Mouse (Mus musculus) midbrain, embryonic 10.5 days (tissue): ENCODE data around the gene Als2cr12. TPM values are rescaled to one million over a fixed set of nuclear protein-coding genes. Genes with fewer than 3 reads are reported as not detected.

Experiments used
- DNase-seq: peaks from one replicate; pipeline ENCODE4 v3.0.0-alpha.2; 2017; ENCODE audit warnings: low spot score
- H3K27ac ChIP-seq: fragments of 300-500 bp; sonication (generic); replicated peaks from 2 replicates; pipeline ENCODE4 v1.5.1; 2016; ENCODE audit warnings: mild to moderate bottlenecking
- H3K27me3 ChIP-seq: fragments of 300-500 bp; sonication (generic); 2 replicates; pipeline ENCODE4 v1.6.1; 2016; ENCODE audit warnings: low read depth, mild to moderate bottlenecking; ENCODE audit not compliant: poor library complexity, severe bottlenecking
- H3K36me3 ChIP-seq: fragments of 300-500 bp; sonication (generic); 2 replicates; pipeline ENCODE4 v1.6.1; 2016; ENCODE audit warnings: mild to moderate bottlenecking, moderate library complexity
- H3K4me1 ChIP-seq: fragments of 300-500 bp; sonication (generic); 2 replicates; pipeline ENCODE4 v1.6.1; 2016
- H3K4me3 ChIP-seq: fragments of 300-500 bp; sonication (generic); 2 replicates; pipeline ENCODE4 v1.5.1; 2016; ENCODE audit warnings: mild to moderate bottlenecking, moderate library complexity
- H3K9me3 ChIP-seq: fragments of 300-500 bp; sonication (generic); replicated peaks from 2 replicates; pipeline ENCODE4 v1.6.1; 2016; ENCODE audit warnings: mild to moderate bottlenecking
- WGBS: fragments of 180-500 bp; shearing (Covaris S2); methylation state at CpG from one replicate; pipeline ENCODE4 v1.1.7; 2016; 5-methylcytosine and 5-hydroxymethylcytosine counted together
- polyA plus RNA-seq: library from polyadenylated mRNA; unstranded; fragments of >200 nt; fragmentation: Nextera tagmentation; extraction: Ambion mirVana; gene quantifications from 2 replicates; pipeline ENCODE4 v1.2.1, GENCODE M21; 2016

Gene Als2cr12
- polyA plus RNA-seq, 1 experiment from 2014 or later = not detected

GRCm38 (mm10) chr1:58725767-58726166, 30.0 kb upstream of the Als2cr12 start:
- 92% methylated on average over 5 of the region's 5 CpGs for WGBS
- no peak for DNase-seq
- H3K27ac ChIP-seq = no peak overlapping the region
- H3K9me3 ChIP-seq = no peaks in the 10 kb centered on the region
- no peak overlapping the region for H3K4me3 ChIP-seq
- H3K36me3 ChIP-seq = peaks cover 49% of the 10 kb centered on the region
- H3K27me3 ChIP-seq = no peaks in the 10 kb centered on the region
- peaks cover 17% of the 10 kb centered on the region for H3K4me1 ChIP-seq

DNA sequence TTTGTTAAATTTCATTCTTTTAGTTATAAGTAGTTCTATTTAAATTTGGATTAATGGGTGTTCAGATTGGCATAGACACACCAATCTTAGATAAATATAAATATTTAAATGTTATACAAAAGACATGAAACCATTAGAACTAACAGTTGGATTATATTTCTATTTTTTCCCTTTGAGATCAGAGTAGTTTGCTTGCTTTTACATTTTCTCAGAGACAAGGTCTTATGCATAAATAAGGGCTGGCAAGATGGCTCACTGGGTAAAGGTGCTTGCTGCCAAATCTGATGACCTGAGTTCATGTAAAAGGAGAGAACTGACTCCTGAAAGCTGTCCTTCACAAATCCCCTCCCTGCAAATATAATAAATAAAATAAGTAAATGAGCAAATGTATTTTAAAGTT, 29.3 kb upstream of the Als2cr12 start:
- H3K4me1 ChIP-seq = peaks cover 17% of the 10 kb centered on the region
- H3K27ac ChIP-seq = no peak overlapping the region
- H3K4me3 ChIP-seq = no peak overlapping the region
- DNase-seq = no peak
- peaks cover 46% of the 10 kb centered on the region for H3K36me3 ChIP-seq
- no peaks in the 10 kb centered on the region for H3K27me3 ChIP-seq
- H3K9me3 ChIP-seq = no peaks in the 10 kb centered on the region

- Histone ChIP-seq H3K4me1 (peaks cover 17% of the 10 kb centered on the region), H3K36me3 (peaks cover 40% of the 10 kb centered on the region), H3K27me3 (no peaks in the 10 kb centered on the region), H3K27ac (no peak overlapping the region), H3K9me3 (no peaks in the 10 kb centered on the region), H3K4me3 (no peak overlapping the region)
- WGBS = 42% methylated on average over 8 of the region's 9 CpGs
- no peak for DNase-seq
Observed at GRCm38 (mm10) chr1:58724533-58724932, 28.7 kb upstream of the Als2cr12 start.

GRCm38 (mm10) chr1:58723809-58724405, 28.1 kb upstream of the Als2cr12 start:
- 67% methylated on average over 7 of the region's 7 CpGs for WGBS
- Histone ChIP-seq H3K36me3 (peaks cover 37% of the 10 kb centered on the region), H3K4me3 (no peak overlapping the region), H3K27me3 (no peaks in the 10 kb centered on the region), H3K4me1 (peaks cover 17% of the 10 kb centered on the region), H3K9me3 (no peaks in the 10 kb centered on the region), H3K27ac (no peak overlapping the region)
- no peak for DNase-seq

DNA sequence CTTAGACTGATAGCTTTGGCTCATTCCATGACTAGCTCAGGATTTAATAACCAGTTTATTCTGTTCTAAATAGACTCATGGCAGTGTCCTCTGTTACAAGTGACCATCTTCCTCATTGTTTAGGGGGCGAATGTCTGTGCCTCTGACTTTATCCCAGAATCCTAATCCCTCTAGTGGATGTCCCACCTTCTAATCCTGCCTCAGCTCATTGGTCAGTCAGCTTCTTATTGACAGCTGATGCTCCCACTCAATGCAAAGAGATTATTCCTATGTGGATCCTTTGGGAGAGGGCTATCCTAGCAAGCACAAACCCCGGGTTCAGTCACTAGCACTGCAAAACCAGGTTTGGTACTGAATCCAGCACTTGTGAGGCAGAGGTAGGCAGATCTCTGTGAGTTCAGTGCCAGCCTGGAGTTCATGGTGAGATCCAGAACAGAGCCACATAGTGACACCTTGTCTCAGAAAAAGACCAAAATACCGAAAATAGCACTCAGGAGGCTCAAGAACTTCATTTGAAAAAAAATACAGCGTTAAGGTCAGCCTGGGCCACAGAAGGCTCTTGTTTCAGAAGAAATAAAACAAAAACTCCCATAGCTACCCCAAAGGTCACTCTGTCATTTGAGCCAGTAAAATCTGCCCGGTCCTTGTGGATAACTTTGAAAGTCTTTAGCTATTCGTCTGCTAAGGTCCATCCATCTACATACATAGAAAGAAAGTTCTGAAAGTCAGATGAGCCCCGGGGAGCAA, 27.4 kb upstream of the Als2cr12 start:
- H3K36me3 ChIP-seq = peaks cover 32% of the 10 kb centered on the region
- no peak overlapping the region for H3K4me3 ChIP-seq
- no peaks in the 10 kb centered on the region for H3K27me3 ChIP-seq
- 68% methylated on average over 7 of the region's 7 CpGs for WGBS
- H3K27ac ChIP-seq = no peak overlapping the region
- H3K9me3 ChIP-seq = no peaks in the 10 kb centered on the region
- peaks cover 17% of the 10 kb centered on the region for H3K4me1 ChIP-seq
- DNase-seq = no peak

DNA sequence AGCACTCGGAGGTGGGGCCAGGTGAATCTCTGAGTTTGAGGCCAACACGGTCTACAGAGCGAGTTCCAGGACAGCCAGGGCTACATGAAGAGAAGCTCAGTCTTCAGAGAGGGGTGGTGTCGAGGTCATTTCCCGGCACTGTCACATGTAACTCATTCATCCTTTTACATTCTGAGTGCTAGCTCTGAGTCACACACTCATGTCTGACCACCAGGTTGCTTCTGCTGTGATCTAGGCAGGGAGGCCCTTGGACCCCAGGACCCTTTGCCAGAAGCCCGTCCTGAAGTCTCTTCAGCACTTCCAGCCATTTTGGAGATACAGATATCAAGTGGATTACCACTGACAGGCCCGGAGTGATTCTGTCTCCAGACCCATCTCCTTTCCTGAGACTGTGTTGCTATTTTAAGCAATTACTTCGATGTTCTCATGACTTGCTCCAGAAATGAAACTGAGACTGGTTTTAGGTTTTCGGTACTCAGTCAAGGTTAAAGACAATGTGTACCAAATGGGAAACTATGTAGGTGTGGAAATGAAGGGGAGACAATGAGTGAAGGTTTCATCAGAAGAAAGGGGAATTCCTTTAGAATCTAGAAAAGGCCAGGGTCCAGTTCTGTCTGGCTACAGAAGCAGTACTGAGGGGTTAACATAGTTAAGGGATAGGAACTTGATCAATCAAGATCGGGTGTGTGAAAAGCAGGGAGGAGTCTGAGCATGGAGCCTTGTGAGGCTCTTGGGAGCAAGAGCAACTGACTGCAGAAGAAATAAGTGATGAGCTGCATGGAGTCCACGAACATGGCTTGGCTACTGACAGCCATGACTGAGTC, 26.5 kb upstream of the Als2cr12 start:
- H3K4me3 ChIP-seq = no peak overlapping the region
- no peaks in the 10 kb centered on the region for H3K27me3 ChIP-seq
- peaks cover 17% of the 10 kb centered on the region for H3K4me1 ChIP-seq
- no peaks in the 10 kb centered on the region for H3K9me3 ChIP-seq
- H3K27ac ChIP-seq = no peak overlapping the region
- DNase-seq = no peak
- 91% methylated on average over 11 of the region's 11 CpGs for WGBS
- H3K36me3 ChIP-seq = peaks cover 27% of the 10 kb centered on the region

DNA sequence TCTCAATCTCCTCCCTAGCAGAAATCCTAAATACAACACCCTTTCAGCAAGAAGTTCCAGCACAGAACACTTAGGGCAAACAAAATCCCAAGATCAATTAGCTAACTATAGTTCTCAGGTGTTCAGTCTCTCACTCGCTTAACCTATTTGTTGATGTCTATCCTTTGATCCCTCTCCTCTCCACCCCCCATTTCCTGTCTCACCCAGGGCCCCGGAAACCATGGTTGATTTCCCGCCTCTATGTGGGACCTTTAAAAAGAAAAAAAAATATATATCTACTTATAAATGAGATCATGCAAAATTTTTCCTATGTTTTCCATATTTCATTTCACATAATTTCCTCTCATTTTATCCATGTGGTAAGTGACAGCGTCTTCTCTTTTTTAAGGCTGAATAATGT, 25.2 kb upstream of the Als2cr12 start:
- peaks cover 29% of the 10 kb centered on the region for H3K36me3 ChIP-seq
- no peak overlapping the region for H3K4me3 ChIP-seq
- no peaks in the 10 kb centered on the region for H3K27me3 ChIP-seq
- no peaks in the 10 kb centered on the region for H3K9me3 ChIP-seq
- no peak for DNase-seq
- H3K4me1 ChIP-seq = peaks cover 20% of the 10 kb centered on the region
- 90% methylated on average over 4 of the region's 4 CpGs for WGBS
- H3K27ac ChIP-seq = no peak overlapping the region

DNA sequence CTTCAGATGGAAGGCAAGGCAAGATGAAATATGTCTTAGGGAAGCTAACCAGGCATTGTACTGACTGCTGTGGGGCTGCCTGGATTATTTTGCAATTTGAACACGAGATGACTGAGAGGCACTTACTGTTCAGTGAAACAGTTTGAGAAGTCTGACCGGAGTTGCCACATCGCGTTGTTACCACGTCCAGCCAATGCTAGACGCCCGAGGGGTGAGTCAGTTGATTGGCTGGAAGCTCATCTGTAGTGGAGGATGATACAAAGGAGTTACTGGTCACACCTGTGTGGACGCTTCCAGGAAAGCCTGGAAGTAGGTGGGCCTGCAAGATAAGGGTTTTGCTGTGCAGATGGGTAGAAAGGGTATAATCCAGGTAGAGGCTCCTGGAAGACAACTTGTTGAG, 24.3 kb upstream of the Als2cr12 start:
- 91% methylated on average over 8 of the region's 8 CpGs for WGBS
- H3K27ac ChIP-seq = no peak overlapping the region
- peaks cover 33% of the 10 kb centered on the region for H3K36me3 ChIP-seq
- H3K4me1 ChIP-seq = peaks cover 18% of the 10 kb centered on the region
- no peaks in the 10 kb centered on the region for H3K9me3 ChIP-seq
- no peak for DNase-seq
- no peaks in the 10 kb centered on the region for H3K27me3 ChIP-seq
- H3K4me3 ChIP-seq = no peak overlapping the region

- Histone ChIP-seq H3K4me1 (peaks cover 21% of the 10 kb centered on the region), H3K27ac (no peak overlapping the region), H3K27me3 (no peaks in the 10 kb centered on the region), H3K4me3 (no peak overlapping the region), H3K36me3 (peaks cover 40% of the 10 kb centered on the region), H3K9me3 (no peaks in the 10 kb centered on the region)
- DNase-seq = no peak
- 91% methylated on average over 7 of the region's 7 CpGs for WGBS
Observed at GRCm38 (mm10) chr1:58719356-58719945, 23.7 kb upstream of the Als2cr12 start.

DNA sequence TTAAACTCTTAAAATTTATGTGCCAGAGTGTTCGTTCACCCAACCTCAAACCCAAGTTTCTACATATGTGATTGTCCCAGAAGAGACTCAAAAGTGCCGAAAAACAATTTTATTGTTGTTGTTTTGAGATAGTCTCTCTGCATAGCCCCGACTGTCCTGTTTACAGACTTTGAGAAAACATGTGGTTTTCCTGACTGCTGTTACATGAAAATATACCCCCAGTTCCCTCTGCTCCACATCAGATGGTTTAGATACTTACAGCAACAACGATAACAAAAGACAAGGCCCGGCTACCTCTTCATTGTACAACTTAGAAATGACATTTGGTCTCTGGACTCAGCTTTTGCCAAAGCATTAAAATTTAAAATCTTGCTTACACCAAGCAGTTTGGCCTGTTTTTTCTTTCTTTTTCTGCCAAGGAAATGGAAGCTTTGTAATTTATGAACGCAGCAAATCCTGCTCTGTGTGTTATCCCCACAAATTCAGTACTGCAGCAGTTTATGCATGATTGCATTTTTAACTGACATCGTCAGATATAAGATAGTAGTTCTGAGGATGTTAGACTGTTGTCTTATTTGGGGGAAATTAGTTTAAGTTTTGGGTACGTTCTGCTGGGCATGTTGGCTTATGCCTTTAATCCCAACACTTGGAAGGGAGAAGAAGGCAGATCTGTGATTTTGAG, 21.9 kb upstream of the Als2cr12 start:
- Histone ChIP-seq H3K27me3 (no peaks in the 10 kb centered on the region), H3K27ac (no peak overlapping the region), H3K4me3 (no peak overlapping the region), H3K4me1 (peaks cover 21% of the 10 kb centered on the region), H3K9me3 (no peaks in the 10 kb centered on the region), H3K36me3 (peaks cover 41% of the 10 kb centered on the region)
- WGBS = 93% methylated on average over 8 of the region's 8 CpGs
- no peak for DNase-seq

DNA sequence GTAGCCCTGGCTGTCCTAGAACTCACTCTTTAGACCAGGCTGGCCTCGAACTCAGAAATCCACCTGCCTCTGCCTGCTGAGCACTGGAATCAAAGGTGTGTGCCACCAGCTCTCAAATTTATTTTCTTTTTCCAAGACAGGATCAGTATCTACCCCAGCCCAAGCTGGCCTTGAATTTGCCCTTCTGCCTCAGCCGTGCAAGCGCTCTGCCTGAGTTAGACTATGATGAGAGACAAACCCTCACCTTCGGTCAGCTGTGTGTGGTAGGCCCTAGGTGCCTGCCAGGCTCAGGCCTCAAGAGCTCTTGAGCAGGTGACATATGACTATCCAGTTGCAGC, 21.1 kb upstream of the Als2cr12 start:
- 96% methylated on average over 4 of the region's 4 CpGs for WGBS
- Histone ChIP-seq H3K36me3 (peaks cover 36% of the 10 kb centered on the region), H3K4me3 (no peak overlapping the region), H3K27ac (no peak overlapping the region), H3K27me3 (no peaks in the 10 kb centered on the region), H3K4me1 (peaks cover 23% of the 10 kb centered on the region), H3K9me3 (no peaks in the 10 kb centered on the region)
- DNase-seq = no peak

GRCm38 (mm10) chr1:58716162-58716882, 20.5 kb upstream of the Als2cr12 start:
- Histone ChIP-seq H3K4me1 (peaks cover 23% of the 10 kb centered on the region), H3K36me3 (peaks cover 36% of the 10 kb centered on the region), H3K4me3 (no peak overlapping the region), H3K27me3 (no peaks in the 10 kb centered on the region), H3K9me3 (no peaks in the 10 kb centered on the region), H3K27ac (no peak overlapping the region)
- DNase-seq = no peak
- 74% methylated on average over 7 of the region's 7 CpGs for WGBS
